Mouse (Mus musculus): ENCODE data around the gene Masp2.

GRCm38 (mm10) chr4:148558297-148559000, 43.9 kb upstream of the Masp2 start, which contains the start of gene Exosc10:
- TF ChIP-seq CTCF (IDR thresholded peaks at IDR 0.05) (no peak), EP300 (IDR thresholded peaks at IDR 0.05) (peak; percentile 80)
